Mouse (Mus musculus): ENCODE results near the gene Lrrc20.

The Lrrc20 gene

DNA sequence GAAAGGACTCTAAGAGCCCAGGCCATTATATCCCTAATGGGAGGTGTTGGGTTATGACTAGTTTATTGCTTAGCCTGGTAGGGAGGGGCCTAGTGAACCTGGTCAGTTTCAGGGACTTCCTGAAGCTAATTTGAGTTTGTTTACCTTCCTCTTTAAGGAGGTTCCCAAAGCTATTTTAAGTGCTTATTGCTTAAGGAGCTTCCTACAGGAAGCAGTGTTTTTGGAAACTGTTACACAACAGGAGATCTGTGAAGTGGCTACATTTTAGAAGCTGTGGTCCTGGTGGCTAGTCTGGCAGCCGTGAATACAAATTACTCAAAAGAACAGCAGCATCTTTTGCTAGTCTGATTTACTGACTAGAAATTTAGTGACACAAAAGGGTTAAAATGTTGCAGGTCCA lies 1.3 kb upstream of the Lrrc20 start:
- DNase-seq (ENCODE audit: low spot score) = no peak

DNA sequence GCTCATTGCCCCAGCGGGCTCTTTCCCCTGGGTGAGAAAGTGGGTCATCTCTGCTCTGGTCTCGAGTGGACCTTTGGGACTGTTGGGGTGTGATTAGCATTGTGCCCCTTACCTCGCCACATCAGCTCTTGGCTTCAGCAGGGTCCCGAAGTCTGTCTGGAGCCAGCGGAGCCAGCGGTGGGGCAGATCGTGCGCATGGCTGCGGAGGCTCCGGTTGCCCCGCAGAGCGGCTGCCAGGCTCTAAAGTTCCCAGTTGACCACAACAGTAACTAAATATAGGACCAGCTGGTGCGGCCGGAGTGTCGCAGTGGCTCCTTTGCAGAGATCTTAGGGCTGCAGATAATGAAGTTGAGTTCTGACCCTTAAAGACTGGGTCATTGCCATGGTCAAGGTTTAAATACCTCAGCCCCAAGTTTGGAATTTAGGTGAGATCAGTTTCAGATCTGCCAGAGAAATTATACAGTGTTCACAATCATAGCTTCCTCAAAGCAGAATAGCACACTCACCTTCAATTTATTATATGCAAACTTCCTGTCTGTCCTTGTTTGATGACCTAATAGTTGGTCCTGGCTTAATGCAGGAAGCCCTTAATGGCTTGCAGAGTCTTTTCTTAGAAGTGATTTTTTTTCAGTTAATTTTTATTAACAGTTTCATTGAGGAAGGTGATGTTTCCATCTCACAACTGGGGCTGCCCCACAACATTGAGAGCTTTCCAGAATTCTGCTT lies 1.0 kb downstream of the Lrrc20 start:
- DNase-seq (ENCODE audit: low spot score) = no peak

GRCm38 (mm10) chr10:61479461-61479860 lies 3.9 kb downstream of the Lrrc20 start:
- no peak for DNase-seq (ENCODE audit: low spot score)

GRCm38 (mm10) chr10:61479927-61480326 lies 4.3 kb downstream of the Lrrc20 start:
- no peak for DNase-seq (ENCODE audit: low spot score)

DNA sequence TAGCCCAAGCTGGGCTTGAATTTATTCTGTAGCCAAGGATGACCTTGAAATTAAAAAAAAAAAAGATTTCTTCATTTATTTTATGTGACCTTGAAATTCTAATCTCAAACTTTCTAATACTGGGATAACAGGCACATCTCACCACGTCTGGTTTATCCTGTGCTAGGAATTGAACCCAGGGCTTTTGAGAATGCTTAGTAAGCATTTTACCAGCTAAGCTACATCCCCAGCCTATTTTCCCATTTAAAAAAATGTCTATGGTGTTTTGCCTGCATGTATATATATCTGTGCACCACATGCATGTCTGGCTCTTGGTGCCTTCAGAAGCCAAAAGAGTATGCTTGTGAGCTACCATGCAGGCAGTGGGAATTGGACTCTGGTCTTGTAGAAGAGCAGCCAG lies 4.9 kb downstream of the Lrrc20 start:
- no peak for DNase-seq (ENCODE audit: low spot score)

DNA sequence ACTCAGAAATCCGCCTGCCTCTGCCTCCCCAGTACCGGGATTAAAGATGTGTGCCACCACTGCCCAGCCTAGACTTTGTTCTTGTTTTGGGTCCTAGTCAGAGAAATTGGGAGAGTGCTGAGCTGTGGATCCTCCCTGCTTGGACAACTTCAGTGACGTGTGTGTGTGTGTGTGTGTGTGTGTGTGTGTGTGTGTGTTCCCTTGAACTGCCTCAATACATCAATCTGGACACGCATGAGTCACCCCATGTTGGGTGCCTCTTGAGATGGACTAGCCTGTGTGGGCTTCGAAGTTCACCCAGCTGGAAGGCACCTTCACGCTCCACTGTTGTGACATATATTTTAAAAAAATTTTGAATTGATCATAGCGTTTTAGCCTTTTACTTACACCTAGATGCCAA lies 7.2 kb downstream of the Lrrc20 start:
- no peak for DNase-seq (ENCODE audit: low spot score)

GRCm38 (mm10) chr10:61484801-61485200 lies 9.2 kb downstream of the Lrrc20 start:
- no peak for DNase-seq (ENCODE audit: low spot score)

GRCm38 (mm10) chr10:61486551-61487339 lies 11.1 kb downstream of the Lrrc20 start:
- no peak for DNase-seq (ENCODE audit: low spot score)

GRCm38 (mm10) chr10:61488522-61489110 lies 13.0 kb downstream of the Lrrc20 start:
- no peak for DNase-seq (ENCODE audit: low spot score)

DNA sequence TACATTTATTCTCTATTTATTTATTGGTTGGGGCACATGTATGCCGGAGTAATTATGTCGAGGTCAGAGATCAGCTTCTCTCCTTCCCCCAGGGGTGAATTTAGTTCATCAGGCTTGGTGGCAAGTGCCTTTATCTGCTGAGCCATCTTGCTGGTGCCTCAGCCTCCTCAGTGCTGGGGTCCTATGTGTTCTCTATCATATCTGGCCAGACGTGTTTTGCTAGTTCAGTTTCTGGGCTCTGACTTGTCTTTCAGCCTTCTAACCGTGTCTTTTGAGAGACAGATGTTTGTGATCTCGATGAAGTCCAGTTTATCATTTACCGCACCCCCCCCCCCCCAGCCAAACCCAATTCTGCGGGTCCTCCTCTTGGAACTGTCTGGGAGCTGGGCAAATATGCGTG lies 16.0 kb downstream of the Lrrc20 start:
- DNase-seq (ENCODE audit: low spot score) = no peak

- peak; percentile 88 for DNase-seq (ENCODE audit: low spot score)
These were observed 16.4 kb downstream of the Lrrc20 start for GRCm38 (mm10) chr10:61492040-61492439.

DNA sequence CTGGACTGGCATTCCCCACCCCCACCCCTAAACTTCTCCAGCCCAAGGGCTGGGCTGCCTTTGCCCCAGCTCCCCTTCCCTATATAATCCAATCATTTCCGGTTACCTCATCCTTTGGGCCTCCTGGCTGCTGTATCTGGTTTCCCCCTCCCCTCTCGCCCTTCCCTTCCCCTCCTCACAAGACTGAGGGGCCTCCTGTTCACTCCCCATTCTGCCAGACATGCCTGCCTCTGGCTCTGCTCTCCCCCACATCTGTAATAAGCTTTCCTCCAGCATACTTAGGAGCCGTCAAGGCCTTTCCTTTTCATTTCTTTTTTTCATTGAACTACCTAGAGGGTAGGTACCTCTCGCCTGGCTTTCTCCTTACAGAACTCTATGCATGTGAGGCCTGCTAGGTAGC lies 19.9 kb downstream of the Lrrc20 start:
- DNase-seq (ENCODE audit: low spot score) = no peak

DNA sequence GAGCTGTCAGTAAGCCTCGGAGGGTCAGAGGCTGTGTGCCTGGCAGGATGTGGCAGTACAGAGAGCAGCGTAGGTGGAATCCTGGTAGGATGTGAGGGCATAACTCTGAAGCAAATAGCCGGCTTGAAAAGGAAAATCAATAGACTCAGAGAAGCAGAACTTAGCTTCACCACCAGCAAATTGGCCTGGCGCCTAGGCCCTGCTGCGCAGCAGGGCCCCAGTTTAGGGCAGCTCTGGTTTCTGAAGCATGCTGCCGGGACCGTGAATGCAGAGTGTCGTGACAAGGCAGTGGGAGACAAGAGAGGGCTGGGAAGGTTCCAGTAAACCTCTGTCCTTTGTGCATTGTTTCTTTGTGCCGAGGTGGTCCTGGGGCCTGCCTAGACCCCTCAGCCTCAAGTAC lies 20.6 kb downstream of the Lrrc20 start:
- DNase-seq (ENCODE audit: low spot score) = no peak

DNA sequence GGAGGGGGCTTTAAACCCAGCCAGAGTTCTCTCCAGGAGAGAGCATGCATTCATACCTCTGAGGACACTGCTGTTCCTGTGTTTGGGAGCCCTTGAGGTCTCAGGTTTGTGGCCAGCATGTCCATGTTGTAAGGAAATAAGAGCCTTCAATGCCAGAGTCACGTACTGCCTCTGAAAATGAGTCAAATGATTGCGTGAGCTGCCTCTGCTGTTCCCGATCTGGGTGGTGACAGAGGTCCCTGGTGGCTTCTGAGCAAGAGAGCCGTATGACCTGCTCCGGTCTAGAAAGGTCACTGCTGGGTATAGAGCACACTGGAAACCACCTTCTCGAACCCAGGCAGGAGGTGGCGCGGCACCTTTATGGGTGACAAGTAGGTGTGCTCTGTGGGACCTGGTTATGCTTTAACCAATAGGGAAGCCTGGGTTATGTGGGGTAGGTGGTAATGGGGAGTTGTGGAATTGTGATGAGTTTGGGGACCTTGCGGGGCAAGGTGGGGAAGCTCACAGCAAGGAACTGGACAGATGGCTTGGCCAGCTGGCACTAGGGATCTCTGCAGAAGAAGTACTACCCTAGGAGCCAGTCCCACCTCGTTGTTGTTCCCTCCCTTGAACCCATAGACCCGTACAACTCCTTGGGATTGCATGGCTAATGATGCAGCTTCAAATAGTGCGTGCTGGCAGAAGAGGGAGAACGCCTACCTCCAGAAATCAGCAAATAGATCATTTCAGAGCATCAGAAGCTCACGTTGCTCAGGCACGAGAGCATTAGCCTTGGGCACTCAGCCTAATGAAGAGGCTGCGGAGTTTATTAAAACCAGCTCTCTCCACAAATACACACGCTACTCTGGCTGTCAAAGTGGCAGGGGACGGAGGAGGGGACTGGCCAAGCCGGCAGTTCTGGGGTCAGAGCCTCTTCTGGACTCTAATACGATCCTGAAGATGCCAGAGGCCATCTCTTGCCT lies 24.2 kb downstream of the Lrrc20 start:
- no peak for DNase-seq (ENCODE audit: low spot score)

GRCm38 (mm10) chr10:61500756-61501155 lies 25.2 kb downstream of the Lrrc20 start:
- no peak for DNase-seq (ENCODE audit: low spot score)

GRCm38 (mm10) chr10:61504073-61504472 lies 28.5 kb downstream of the Lrrc20 start:
- no peak for DNase-seq (ENCODE audit: low spot score)

GRCm38 (mm10) chr10:61506381-61507200 lies 31.0 kb downstream of the Lrrc20 start:
- no peak for DNase-seq (ENCODE audit: low spot score)

- no peak for DNase-seq (ENCODE audit: low spot score)
These were observed 34.3 kb downstream of the Lrrc20 start for GRCm38 (mm10) chr10:61509873-61510272.

GRCm38 (mm10) chr10:61510809-61511208 lies 35.2 kb downstream of the Lrrc20 start:
- DNase-seq (ENCODE audit: low spot score) = no peak

DNA sequence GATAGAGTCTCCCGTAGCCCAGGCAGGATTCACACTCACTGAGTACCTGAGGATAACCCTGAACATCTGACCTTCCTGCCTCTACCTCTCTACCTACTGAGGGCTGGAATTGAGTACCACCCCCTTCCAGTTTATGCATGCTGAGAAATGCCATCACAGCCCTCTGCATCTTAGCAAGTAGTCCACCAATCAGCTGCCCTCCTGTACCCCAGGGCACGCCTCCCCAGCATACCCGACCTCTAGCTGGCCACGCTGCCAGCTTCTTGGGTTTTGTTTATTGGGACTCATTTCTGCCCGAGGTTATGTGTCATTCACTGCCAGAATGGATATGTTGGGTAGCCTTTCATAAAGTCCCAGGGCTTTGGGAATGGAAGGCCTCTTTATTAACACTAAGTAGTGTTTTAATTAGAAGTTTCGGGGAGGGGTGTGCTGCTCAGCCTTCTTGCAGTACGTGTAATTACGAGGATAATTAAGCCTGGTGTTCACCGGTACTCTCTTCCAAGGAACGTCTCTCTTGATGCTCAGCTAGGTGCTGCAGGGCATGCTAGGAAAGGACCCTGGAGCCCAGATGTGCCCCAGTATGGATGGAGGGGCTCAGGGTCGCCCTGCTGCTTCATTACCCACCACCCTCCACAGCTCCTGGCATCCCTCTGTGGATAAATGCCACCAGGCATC lies 36.8 kb downstream of the Lrrc20 start:
- DNase-seq (ENCODE audit: low spot score) = no peak

DNA sequence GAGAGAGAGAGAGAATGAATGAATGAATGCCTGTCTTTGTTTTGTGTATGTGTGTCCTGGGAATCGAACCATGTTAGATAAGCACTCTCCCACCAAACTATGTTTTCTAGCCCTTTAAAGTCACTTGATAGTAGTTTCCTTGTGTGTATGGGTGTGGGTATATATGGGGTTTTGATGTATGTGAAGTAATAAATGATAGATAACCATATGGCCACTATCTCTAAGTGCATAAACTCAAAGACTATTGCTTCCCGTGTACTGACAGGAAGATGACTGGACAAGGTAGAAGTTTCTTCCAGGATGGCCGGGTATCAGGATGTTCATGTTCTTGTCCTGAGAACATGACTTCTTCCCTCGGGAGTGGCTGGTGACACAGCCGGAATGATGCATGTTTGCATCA lies 41.3 kb downstream of the Lrrc20 start:
- no peak for DNase-seq (ENCODE audit: low spot score)
